Mouse (Mus musculus): ENCODE measurements around the gene Sap30bp.
A peak's percentile ranks its signal among the peaks of the same experiment; 100 is the strongest.

Sap30bp gene

GRCm38 (mm10) chr11:115955195-115955858 lies 22.2 kb downstream of the Sap30bp start:
- peak; percentile 72 for DNase-seq (ENCODE audit: inconsistent ontology term)

GRCm38 (mm10) chr11:115956453-115956852 lies 23.4 kb downstream of the Sap30bp start:
- peak; percentile 99 for DNase-seq (ENCODE audit: inconsistent ontology term)

GRCm38 (mm10) chr11:115957971-115958370 lies 24.9 kb downstream of the Sap30bp start:
- DNase-seq (ENCODE audit: inconsistent ontology term) = peak; percentile 92

GRCm38 (mm10) chr11:115959018-115959417 lies 25.9 kb downstream of the Sap30bp start:
- DNase-seq (ENCODE audit: inconsistent ontology term) = no peak

GRCm38 (mm10) chr11:115962651-115963412 lies 29.8 kb downstream of the Sap30bp start:
- DNase-seq (ENCODE audit: inconsistent ontology term) = no peak

- DNase-seq (ENCODE audit: inconsistent ontology term) = peak; percentile 86
Observed at GRCm38 (mm10) chr11:115964977-115965604, 32.0 kb downstream of the Sap30bp start.

- no peak for DNase-seq (ENCODE audit: inconsistent ontology term)
Observed at GRCm38 (mm10) chr11:115968731-115969405, 35.8 kb downstream of the Sap30bp start.

- DNase-seq (ENCODE audit: inconsistent ontology term) = no peak
Observed at GRCm38 (mm10) chr11:115970006-115970673, 37.1 kb downstream of the Sap30bp start.

GRCm38 (mm10) chr11:115971016-115971415 lies 37.9 kb downstream of the Sap30bp start:
- DNase-seq (ENCODE audit: inconsistent ontology term) = peak; percentile 51

- peak; percentile 47 for DNase-seq (ENCODE audit: inconsistent ontology term)
Observed at GRCm38 (mm10) chr11:115974309-115975082, 41.4 kb downstream of the Sap30bp start, which contains the start of gene Itgb4. Gene Itgb4 (plus strand): TSS chr11:115974709.

- DNase-seq (ENCODE audit: inconsistent ontology term) = no peak
Observed at GRCm38 (mm10) chr11:115975083-115975420, 42.0 kb downstream of the Sap30bp start.

GRCm38 (mm10) chr11:115975544-115975943 lies 42.5 kb downstream of the Sap30bp start:
- DNase-seq (ENCODE audit: inconsistent ontology term) = no peak

GRCm38 (mm10) chr11:115982472-115982871 lies 49.4 kb downstream of the Sap30bp start:
- DNase-seq (ENCODE audit: inconsistent ontology term) = no peak

- no peak for DNase-seq (ENCODE audit: inconsistent ontology term)
Observed at GRCm38 (mm10) chr11:115983291-115983690, 50.2 kb downstream of the Sap30bp start.

GRCm38 (mm10) chr11:115989686-115990085 lies 56.6 kb downstream of the Sap30bp start:
- DNase-seq (ENCODE audit: inconsistent ontology term) = no peak

GRCm38 (mm10) chr11:115992098-115992497 lies 59.0 kb downstream of the Sap30bp start:
- peak; percentile 54 for DNase-seq (ENCODE audit: inconsistent ontology term)

GRCm38 (mm10) chr11:115995256-115995655 lies 62.2 kb downstream of the Sap30bp start:
- no peak for DNase-seq (ENCODE audit: inconsistent ontology term)

- no peak for DNase-seq (ENCODE audit: inconsistent ontology term)
Observed at GRCm38 (mm10) chr11:115997047-115997446, 64.0 kb downstream of the Sap30bp start.

- DNase-seq (ENCODE audit: inconsistent ontology term) = no peak
Observed at GRCm38 (mm10) chr11:115997662-115998061, 64.6 kb downstream of the Sap30bp start.

GRCm38 (mm10) chr11:115999027-115999426 lies 65.9 kb downstream of the Sap30bp start:
- no peak for DNase-seq (ENCODE audit: inconsistent ontology term)

All from Muller cell, postnatal 12 days (primary cell).